ENCODE assay signal across 9 mouse cellular contexts in genomic region chr12:71778137-71778536, GRCm38 (mm10). TPM values are rescaled to one million over a fixed set of nuclear protein-coding genes. Genes with fewer than 3 reads are reported as not detected.
DNase-seq lines count a peak whose midpoint lies in the region; ATAC-seq and TF ChIP-seq lines count a peak whose summit lies in the region.
"Had no signal": no experiment of that assay in that cellular context is flagged by ENCODE, and none has a peak within 500 bp of the region (broad histone marks: within the 10 kb centered on the region; RNA-seq: fewer than 3 reads in every experiment).

No protein-coding gene starts in this region.

- no peak overlapping the region for H3K27ac ChIP-seq in stomach, embryonic 15.5 days
- H3K27ac ChIP-seq: macrophage had no signal

- peaks cover 17% of the 10 kb centered on the region for H3K4me1 ChIP-seq in E14TG2a.4 (replicated peaks; ENCODE audit: low read depth, low read length)
- 0 out of 2 replicates have a peak, but pooled peaks cover 5% of the 10 kb centered on the region for H3K4me1 ChIP-seq in stomach, embryonic 15.5 days

- DNase-seq in brain, adult 2 months (ENCODE audit: low read depth, low spot score) = peak; percentile 65
- DNase-seq in heart, adult 9 months (ENCODE audit: low spot score in 2 of 2) = peak; percentile 17 to 25
- peak; percentile 58 for DNase-seq in layer of hippocampus, adult 9-11 months
- peak; percentile 33 for DNase-seq in lung, postnatal 36 days
- DNase-seq in adrenal gland, adult 8-10 months = no peak
- no peak for DNase-seq in kidney, postnatal 10 days

- H3K9me3 ChIP-seq in E14TG2a.4 (ENCODE audit: low read length) = no peaks in the 10 kb centered on the region
- no peaks in the 10 kb centered on the region for H3K9me3 ChIP-seq in stomach, embryonic 15.5 days

- peaks cover 22% of the 10 kb centered on the region for H3K27me3 ChIP-seq in E14TG2a.4 (ENCODE audit: insufficient read depth, low read length)
- no peaks in the 10 kb centered on the region for H3K27me3 ChIP-seq in stomach, embryonic 15.5 days (replicated peaks)

- peak overlapping the region; percentile 59 for H3K4me3 ChIP-seq in E14TG2a.4 (replicated peaks; ENCODE audit: low read length)
- peak overlapping the region; percentile 16; the same call in 1 of the 2 replicates for H3K4me3 ChIP-seq in stomach, embryonic 15.5 days (replicated peaks)

- peak overlapping the region; percentile 47 for H3K4me2 ChIP-seq in stomach, embryonic 15.5 days

- 12% methylated on average over 14 of the region's 14 CpGs for WGBS in stomach, embryonic 15.5 days

- ATAC-seq in stomach, embryonic 15.5 days (ENCODE audit: insufficient read depth, low FRiP score, low read depth) = no peak

- H3K36me3 ChIP-seq in E14TG2a.4 (ENCODE audit: insufficient read depth, low read length) = no peaks in the 10 kb centered on the region
- no peaks in the 10 kb centered on the region for H3K36me3 ChIP-seq in stomach, embryonic 15.5 days

- H3K9ac ChIP-seq in stomach, embryonic 15.5 days = no peak overlapping the region

- TF ChIP-seq CTCF in E14TG2a.4 (conservative IDR thresholded peaks at IDR 0.05; ENCODE audit: low read length) = no peak

RNA-seq across cellular contexts. Expression of gene Daam1, which starts 52.7 kb away (rescaled TPM):
- 9.8 and 10.0 TPM in 2 replicates for polyA plus RNA-seq in stomach, embryonic 15.5 days (2015; fragmentation: Nextera tagmentation; extraction: Ambion mirVana)
- total RNA-seq in adrenal gland, adult 8-10 months (2022) = 10 to 100 TPM; 22.6 to 28.0 (median 26.9) TPM

Comparison
In these comparisons a context has a peak if more than half of its experiments do, and no peak if none do; other contexts are left out.
1. DNase-seq: peak in brain, adult 2 months (single experiment), heart, adult 9 months (2 of 2), layer of hippocampus, adult 9-11 months (single experiment) and lung, postnatal 36 days (single experiment); none in adrenal gland, adult 8-10 months (single experiment) and kidney, postnatal 10 days (single experiment).